Mouse (Mus musculus) MEL (cell line): ENCODE results near the gene Urad.

Source experiments
- CHD1 ChIP-seq: IDR thresholded peaks from 2 replicates; pipeline ENCODE4 v1.6.1; 2012; ENCODE audit warnings: low read depth, mild to moderate bottlenecking, inconsistent platforms, low read length, improper control_type of control experiment
- CHD2 ChIP-seq: IDR thresholded peaks from 2 replicates; pipeline ENCODE4 v1.6.1; 2011; ENCODE audit warnings: low read length, improper control_type of control experiment
- CTCF ChIP-seq, 3 experiments: IDR thresholded peaks in 2 of 3; conservative IDR thresholded peaks in 1 of 3; 2 replicates each; pipeline ENCODE4 v1.5.1; 2011 to 2012; ENCODE audit warnings: low read length in 3 of 3, low read depth in 2 of 3, mild to moderate bottlenecking in 2 of 3, improper control_type of control experiment in 1 of 3, inconsistent platforms in 1 of 3, mixed read lengths in 1 of 3, moderate library complexity in 1 of 3; ENCODE audit not compliant: control insufficient read depth in 1 of 3, insufficient read depth in 1 of 3, poor library complexity in 1 of 3, severe bottlenecking in 1 of 3
- EP300 ChIP-seq, 2 experiments: IDR thresholded peaks; 2 replicates each; pipeline ENCODE4 v1.6.1; 2011; ENCODE audit warnings: improper control_type of control experiment in 2 of 2, low read length in 2 of 2, low read depth in 1 of 2, mild to moderate bottlenecking in 1 of 2
- GATA1 ChIP-seq: IDR thresholded peaks from 2 replicates; pipeline ENCODE4 v1.6.1; 2011; ENCODE audit warnings: low read depth, low read length, improper control_type of control experiment
- MEF2A ChIP-seq: IDR thresholded peaks from 2 replicates; pipeline ENCODE4 v1.6.1; 2014; ENCODE audit warnings: low read depth, mild to moderate bottlenecking, inconsistent platforms, low read length, improper control_type of control experiment; ENCODE audit not compliant: poor library complexity, insufficient replicate concordance, severe bottlenecking; ENCODE audit errors: extremely low read depth
- MXI1 ChIP-seq: IDR thresholded peaks from 2 replicates; pipeline ENCODE4 v1.6.1; 2011; ENCODE audit warnings: mild to moderate bottlenecking, low read depth, low read length, improper control_type of control experiment
- POLR2A ChIP-seq, 2 experiments: IDR thresholded peaks; 2 replicates each; pipeline ENCODE4 v1.6.1; 2011 to 2012; ENCODE audit warnings: low read length in 2 of 2, mild to moderate bottlenecking in 2 of 2, control low read depth in 1 of 2, improper control_type of control experiment in 1 of 2, low read depth in 1 of 2, moderate library complexity in 1 of 2; ENCODE audit not compliant: control insufficient read depth in 1 of 2, insufficient read depth in 1 of 2, poor library complexity in 1 of 2
- POLR2AphosphoS2 ChIP-seq: IDR thresholded peaks from 2 replicates; pipeline ENCODE4 v1.6.1; 2011; ENCODE audit warnings: low read length, improper control_type of control experiment
- USF1 ChIP-seq: IDR thresholded peaks from 2 replicates; pipeline ENCODE4 v1.6.1; 2014; ENCODE audit warnings: low read depth, mild to moderate bottlenecking, inconsistent platforms, low read length, improper control_type of control experiment, moderate library complexity

GRCm38 (mm10) chr5:147370276-147370675, 48.0 kb upstream of the Urad start:
- TF ChIP-seq CHD1 (no peak), EP300 (IDR thresholded peaks at IDR 0.05; ENCODE audit: low read depth in 1 of 2, low read length in 2 of 2) (no peak), POLR2AphosphoS2 (no peak), MXI1 (no peak), CTCF (IDR thresholded peaks at IDR 0.05 in 2 of 3, conservative IDR thresholded peaks at IDR 0.05 in 1 of 3; ENCODE audit: control insufficient read depth in 1 of 3, insufficient read depth in 1 of 3, low read depth in 2 of 3, low read length in 3 of 3, poor library complexity in 1 of 3, severe bottlenecking in 1 of 3) (no peak), GATA1 (no peak), POLR2A (IDR thresholded peaks at IDR 0.05; ENCODE audit: control insufficient read depth in 1 of 2, insufficient read depth in 1 of 2, low read depth in 1 of 2, low read length in 2 of 2, poor library complexity in 1 of 2) (no peak), CHD2 (no peak), USF1 (no peak), MEF2A (no peak)
